Mouse (Mus musculus) heart, postnatal 10 days (tissue): ENCODE data around the gene Col16a1. TPM values are rescaled to one million over a fixed set of nuclear protein-coding genes. Genes with fewer than 3 reads are reported as not detected.

ENCODE experiments used
- DNase-seq, 2 experiments: peaks; one replicate each; pipeline ENCODE4 v3.0.0; 2021
- intact Hi-C: fragments of 180-260 bp; cut with DNase I; formaldehyde crosslinking; loops from one replicate; pipeline ENCODE4 v1.15.1; 2025
- total RNA-seq, 2 experiments: library from RNA; stranded (reverse); gene quantifications; 2 replicates each; pipeline ENCODE4 v1.2.3; 2021

Col16a1 gene
- total RNA-seq, 2 experiments from 2014 or later: 24.6 to 25.4 TPM

GRCm38 (mm10) chr4:130081345-130082190 is 33.9 kb downstream of the Col16a1 start:
- peak; percentile 89 for DNase-seq
- intact Hi-C loops: loop anchor here (10.0 kb wide), 1 partner anchor 377 kb away; no protein-coding TSS in a partner anchor

- DNase-seq: no peak
- intact Hi-C loops: loop anchor here (10.0 kb wide), 1 partner anchor 377 kb away; no protein-coding TSS in a partner anchor
Observed at GRCm38 (mm10) chr4:130082211-130082610, 34.6 kb downstream of the Col16a1 start.

GRCm38 (mm10) chr4:130084331-130084945 is 36.8 kb downstream of the Col16a1 start:
- intact Hi-C loops: loop anchor here (10.0 kb wide), 1 partner anchor 380 kb away; no protein-coding TSS in a partner anchor
- DNase-seq: peak; percentile 75 to 81

- intact Hi-C loops: loop anchor here (5.0 to 10.0 kb wide), 2 partner anchors 298 to 381 kb away; no protein-coding TSS in a partner anchor
- DNase-seq: no peak
Observed at GRCm38 (mm10) chr4:130085246-130085820, 37.7 kb downstream of the Col16a1 start.

- intact Hi-C loops: loop anchor here (1.0 to 10.0 kb wide), 4 partner anchors 51 to 382 kb away; no protein-coding TSS in a partner anchor
- peak; percentile 93 to 96 for DNase-seq
Observed at GRCm38 (mm10) chr4:130087293-130087692, 39.7 kb downstream of the Col16a1 start.

GRCm38 (mm10) chr4:130095137-130095536 is 47.5 kb downstream of the Col16a1 start:
- no peak for DNase-seq
- intact Hi-C loops: no loop called here

GRCm38 (mm10) chr4:130101183-130101582 is 53.5 kb downstream of the Col16a1 start:
- intact Hi-C loops: no loop called here
- peak in 1 of 2 experiments; percentile 40 for DNase-seq

- intact Hi-C loops: no loop called here
- DNase-seq: no peak
Observed at GRCm38 (mm10) chr4:130102111-130102651, 54.5 kb downstream of the Col16a1 start, which contains the start of gene Pef1. Gene Pef1 (plus strand): TSS chr4:130102558.

GRCm38 (mm10) chr4:130103632-130104031 is 56.0 kb downstream of the Col16a1 start:
- intact Hi-C loops: no loop called here
- DNase-seq: no peak

- no peak for DNase-seq
- intact Hi-C loops: no loop called here
Observed at GRCm38 (mm10) chr4:130104584-130104983, 56.9 kb downstream of the Col16a1 start.

- DNase-seq: no peak
- intact Hi-C loops: no loop called here
Observed at GRCm38 (mm10) chr4:130107065-130107443, 59.4 kb downstream of the Col16a1 start.

- DNase-seq: peak; percentile 100
- intact Hi-C loops: no loop called here
Observed at GRCm38 (mm10) chr4:130107444-130108131, 59.9 kb downstream of the Col16a1 start.

GRCm38 (mm10) chr4:130108929-130109328 is 61.3 kb downstream of the Col16a1 start:
- no peak for DNase-seq
- intact Hi-C loops: no loop called here

GRCm38 (mm10) chr4:130109666-130110065 is 62.0 kb downstream of the Col16a1 start:
- intact Hi-C loops: no loop called here
- no peak for DNase-seq

- DNase-seq: no peak
- intact Hi-C loops: no loop called here
Observed at GRCm38 (mm10) chr4:130110091-130110490, 62.5 kb downstream of the Col16a1 start.

- intact Hi-C loops: no loop called here
- peak; percentile 44 to 51 for DNase-seq
Observed at GRCm38 (mm10) chr4:130112299-130112698, 64.7 kb downstream of the Col16a1 start.

GRCm38 (mm10) chr4:130112732-130113131 is 65.1 kb downstream of the Col16a1 start:
- intact Hi-C loops: no loop called here
- DNase-seq: no peak

- intact Hi-C loops: no loop called here
- DNase-seq: no peak
Observed at GRCm38 (mm10) chr4:130120752-130121151, 73.1 kb downstream of the Col16a1 start.

GRCm38 (mm10) chr4:130121560-130121959 is 73.9 kb downstream of the Col16a1 start:
- no peak for DNase-seq
- intact Hi-C loops: no loop called here

GRCm38 (mm10) chr4:130123020-130123419 is 75.4 kb downstream of the Col16a1 start:
- intact Hi-C loops: no loop called here
- DNase-seq: no peak
